Mouse (Mus musculus) adrenal gland, adult 18-20 months (tissue): ENCODE data around the gene Apon. TPM values are rescaled to one million over a fixed set of nuclear protein-coding genes. Genes with fewer than 3 reads are reported as not detected.
A peak's percentile ranks its signal among the peaks of the same experiment; 100 is the strongest.
"Not testable (repeated sequence)": the region's sequence is repeated elsewhere in the genome, so short reads cannot be mapped to it uniquely, and the experiment has no call there.

Source experiments
- DNase-seq, 2 experiments: peaks; one replicate each; pipeline ENCODE4 v3.0.0; 2021 to 2022; ENCODE audit warnings: low spot score in 2 of 2
- long read RNA-seq, 2 experiments: library from polyadenylated mRNA; stranded (forward); transcript quantifications; one replicate each; pipeline ENCODE4 v2.0.0; 2021
- total RNA-seq, 2 experiments: library from RNA; stranded (reverse); gene quantifications; 1 replicate in 1 of 2; 2 replicates in 1 of 2; pipeline ENCODE4 v1.2.3; 2021

Apon gene
- not detected for total RNA-seq
- long read RNA-seq, experiment 1 = 0 reads
- long read RNA-seq, experiment 2 = 0 reads

DNA sequence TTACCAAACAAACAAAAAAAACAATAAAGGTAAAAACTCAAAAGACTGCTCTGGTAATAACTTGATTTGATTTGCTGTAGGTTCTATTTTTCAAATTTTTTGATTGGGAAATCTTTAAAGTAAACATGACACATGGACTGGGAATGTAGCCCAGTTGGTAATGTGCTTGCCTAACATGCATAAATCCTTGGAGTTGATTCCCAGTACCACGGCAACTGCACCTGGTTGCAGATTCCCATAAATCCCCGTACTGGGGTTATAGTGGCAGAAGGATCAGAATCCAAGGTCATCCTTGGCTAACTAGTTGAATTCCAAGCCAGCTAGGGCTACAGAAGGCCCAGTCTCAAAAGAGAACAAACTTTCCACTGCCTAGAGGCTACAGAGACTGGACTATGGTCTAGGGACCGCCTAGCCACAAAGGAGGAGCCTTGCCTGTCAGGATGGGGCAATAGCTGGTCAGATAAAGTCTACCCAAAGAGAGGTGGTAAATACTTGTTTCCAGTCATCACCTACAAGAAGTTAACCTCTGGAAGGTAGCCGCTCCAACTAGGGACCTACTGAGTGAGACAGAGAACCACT lies at the start of gene Apon:
Gene Apon, plus strand, starts transcription at position 420 of the 579 bp plus-strand sequence.
- DNase-seq = no peak

DNA sequence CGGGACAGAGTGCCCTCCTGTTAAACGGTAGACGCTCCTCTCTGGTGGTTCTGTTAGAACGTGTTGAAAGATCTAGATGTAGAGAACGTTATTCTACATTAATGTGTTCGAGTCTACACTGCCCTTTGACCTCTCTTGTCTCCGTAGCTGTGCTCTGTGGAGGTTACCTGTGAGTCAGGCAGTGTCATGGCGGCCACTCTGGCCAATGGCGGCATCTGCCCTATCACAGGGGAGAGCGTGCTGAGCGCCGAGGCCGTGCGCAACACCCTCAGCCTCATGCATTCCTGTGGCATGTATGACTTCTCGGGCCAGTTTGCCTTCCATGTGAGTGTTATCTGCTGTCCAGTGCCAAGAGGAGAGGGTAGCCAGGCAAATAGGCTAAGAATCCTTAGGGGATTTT lies 49.0 kb upstream of the Apon start:
- no peak for DNase-seq

DNA sequence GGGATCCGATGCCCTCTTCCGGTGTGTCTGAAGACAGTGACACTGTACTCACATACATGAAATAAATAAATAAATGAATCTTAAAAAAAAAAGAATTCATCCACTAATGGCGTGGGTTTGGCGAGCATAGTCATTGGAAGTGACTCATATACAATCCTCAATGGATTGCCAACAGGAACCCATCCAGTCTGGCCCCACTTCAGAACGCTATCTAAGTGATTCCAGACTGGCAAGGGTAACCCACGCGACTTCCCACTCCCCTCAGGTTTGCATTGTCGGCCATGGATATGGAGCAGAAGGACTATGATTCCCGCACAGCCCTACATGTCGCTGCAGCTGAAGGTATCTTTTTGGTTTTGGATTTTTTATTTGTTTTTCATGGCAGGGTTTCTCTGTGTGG lies 45.6 kb upstream of the Apon start:
- DNase-seq = no peak

DNA sequence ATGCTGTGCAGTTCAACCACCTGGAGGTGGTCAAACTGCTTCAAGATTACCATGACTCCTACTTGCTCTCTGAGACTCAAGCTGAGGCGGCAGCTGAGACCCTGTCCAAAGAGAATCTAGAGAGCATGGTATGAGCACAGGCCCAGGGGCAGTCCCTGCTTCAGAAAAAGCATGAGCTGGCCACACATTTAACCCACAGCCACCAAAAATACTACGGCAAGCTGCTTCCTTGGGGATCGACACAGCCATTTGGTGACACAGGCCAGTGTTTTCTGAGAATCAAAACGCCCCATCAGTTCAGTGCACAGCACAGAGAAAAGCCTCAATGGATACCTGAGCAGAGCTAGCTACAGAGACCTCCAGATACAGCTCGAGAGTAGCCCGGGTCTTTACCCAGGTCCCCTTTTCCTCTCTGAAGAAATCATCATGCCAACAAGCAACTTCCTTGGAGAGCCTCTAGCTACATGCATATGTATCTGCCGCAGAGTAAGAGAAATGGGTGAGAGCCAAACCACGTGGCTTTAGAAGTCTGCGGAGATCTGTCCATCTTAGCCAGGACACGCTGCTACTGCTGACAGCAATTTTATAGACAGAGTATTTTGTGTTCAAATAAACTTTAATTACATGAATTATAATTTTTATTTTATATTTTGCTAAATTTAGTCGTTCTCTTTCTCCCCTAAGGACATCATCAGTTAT lies 44.4 kb upstream of the Apon start:
- DNase-seq = no peak

DNA sequence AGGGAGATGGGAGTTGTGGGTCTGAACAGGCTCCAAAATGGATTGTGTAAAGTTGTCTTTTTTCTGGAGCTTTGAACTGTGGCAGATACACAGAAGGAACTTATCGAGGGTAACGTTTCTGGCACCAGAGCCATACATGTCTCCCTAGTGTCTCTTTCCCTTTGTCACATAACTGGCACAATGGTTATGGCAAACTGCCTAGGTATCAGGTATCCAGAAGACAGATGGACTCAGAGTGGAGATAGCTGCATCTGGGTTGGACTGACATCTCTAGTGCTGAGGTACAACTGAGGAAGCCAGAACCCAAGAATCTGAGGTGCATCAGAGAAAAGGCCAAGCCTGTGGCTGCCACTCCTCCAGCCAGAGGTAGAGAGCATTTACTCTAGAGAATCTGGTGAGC lies 43.8 kb upstream of the Apon start:
- DNase-seq = no peak

DNA sequence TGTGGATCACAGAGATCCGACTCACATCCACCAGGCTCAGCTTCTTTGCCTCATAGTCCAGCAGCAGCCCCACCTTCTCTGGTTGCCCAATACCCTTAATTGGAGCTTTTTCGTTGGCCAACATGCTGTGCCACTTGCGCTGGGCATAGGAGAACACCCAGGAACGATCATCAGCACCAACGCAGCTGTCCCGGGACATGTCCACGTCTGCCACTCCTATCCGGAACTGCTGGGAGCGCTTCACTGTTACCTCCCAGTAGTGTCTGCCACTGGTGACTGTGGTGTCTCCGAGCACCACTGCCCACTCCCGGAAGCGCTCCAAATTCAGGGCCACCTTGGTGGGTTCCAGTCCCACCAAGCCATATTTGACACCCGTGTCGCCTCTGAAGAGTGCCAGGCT lies 42.9 kb upstream of the Apon start:
- DNase-seq = peak; percentile 27 to 34

DNA sequence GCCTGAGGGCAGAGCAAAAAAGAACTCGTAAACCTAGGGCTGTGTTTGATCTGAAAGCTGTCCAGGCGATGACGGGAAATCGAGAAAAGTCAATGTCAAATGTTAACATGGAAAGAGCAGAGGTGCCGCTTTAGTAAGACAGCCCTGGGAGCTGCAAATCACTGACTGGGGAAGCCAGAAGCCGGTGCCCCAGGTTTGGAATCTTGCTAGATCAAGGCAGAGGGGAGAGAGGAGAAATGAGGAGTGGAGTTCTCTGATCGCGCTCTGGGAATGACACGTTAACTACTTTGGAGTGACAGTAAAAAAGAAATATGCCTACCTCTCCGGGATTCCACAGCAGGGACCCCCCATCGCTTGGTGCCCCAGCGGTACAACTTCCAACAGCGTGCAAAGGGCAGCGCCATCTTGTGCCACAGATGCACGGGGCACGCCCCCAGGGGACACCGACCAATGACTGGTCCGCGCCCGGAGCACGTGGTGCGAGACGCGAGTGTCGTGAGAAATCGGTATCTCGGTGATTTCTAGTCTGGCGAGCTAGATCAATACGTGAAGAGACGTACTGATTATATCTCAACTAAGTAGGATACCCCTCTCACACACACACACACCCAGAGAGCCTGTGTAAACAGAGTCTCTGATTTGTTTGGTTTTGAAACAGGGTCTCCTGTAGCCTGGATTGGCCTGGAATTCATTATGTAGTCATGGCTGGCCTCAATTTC lies 42.3 kb upstream of the Apon start, which contains the start of gene Spryd4:
Gene Spryd4, minus strand, starts transcription at position 418 of the 719 bp plus-strand sequence.
- peak; percentile 87 to 89 for DNase-seq

DNA sequence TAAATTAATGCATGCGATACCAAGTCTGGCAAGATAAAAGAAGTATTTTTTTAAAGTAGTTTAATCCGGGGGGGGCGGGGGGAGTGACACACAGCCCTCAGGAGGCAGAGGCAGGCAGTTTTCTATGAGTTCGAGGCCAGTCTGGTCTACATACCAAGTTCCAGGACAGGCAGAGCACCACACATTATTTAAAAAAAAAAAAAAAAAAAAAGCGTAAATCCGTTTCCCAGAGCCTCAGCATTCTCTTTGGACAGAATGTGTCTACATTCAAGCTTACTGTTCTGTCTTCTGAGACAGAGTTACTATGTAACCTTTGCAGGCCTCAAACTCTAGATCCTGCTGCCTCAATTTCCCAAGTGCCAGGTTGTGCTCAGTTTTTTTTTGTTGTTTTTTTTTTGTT lies 41.7 kb upstream of the Apon start:
- DNase-seq = no peak

DNA sequence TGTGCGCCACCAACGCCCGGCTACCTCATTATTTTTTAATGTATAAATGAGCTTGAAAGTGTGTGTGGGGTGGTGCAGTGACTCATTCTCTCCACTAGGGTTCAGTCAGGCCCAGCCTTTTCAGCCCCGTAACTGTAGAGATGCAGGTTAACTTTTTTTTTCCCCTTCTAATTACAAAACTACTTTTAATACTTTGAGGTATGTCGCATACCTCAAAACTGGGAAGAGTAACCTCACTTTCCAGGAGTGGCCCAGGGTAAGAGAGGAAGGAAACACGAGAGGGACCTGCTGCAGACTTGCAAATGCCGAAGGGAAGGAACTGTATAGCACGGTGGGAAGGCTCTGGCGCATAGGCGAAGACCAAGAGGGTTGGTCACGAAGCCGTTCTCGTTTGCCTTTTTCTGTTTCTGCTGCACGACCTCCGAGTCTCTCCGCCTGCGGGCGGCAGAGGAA lies 41.0 kb upstream of the Apon start:
- DNase-seq = peak in 1 of 2 experiments; percentile 35

DNA sequence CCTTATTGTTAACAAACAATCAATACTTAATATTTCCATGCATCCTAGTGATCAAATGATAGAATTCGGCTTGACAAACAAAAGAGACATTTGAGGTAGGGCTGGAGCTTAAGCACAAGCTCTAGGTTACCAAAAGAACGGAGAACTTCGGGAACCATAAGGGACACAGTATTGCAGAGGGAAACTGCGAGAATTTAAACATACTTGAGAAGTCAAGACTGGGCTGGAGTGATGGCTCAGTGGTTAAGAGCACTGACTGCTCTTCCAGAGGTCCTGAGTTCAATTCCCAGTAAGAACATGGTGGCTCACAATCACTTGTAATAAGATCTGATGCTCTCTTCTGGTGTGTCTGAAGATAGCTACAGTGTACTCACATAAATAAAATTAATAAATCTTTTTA lies 39.8 kb upstream of the Apon start:
- not testable (repeated sequence) for DNase-seq

DNA sequence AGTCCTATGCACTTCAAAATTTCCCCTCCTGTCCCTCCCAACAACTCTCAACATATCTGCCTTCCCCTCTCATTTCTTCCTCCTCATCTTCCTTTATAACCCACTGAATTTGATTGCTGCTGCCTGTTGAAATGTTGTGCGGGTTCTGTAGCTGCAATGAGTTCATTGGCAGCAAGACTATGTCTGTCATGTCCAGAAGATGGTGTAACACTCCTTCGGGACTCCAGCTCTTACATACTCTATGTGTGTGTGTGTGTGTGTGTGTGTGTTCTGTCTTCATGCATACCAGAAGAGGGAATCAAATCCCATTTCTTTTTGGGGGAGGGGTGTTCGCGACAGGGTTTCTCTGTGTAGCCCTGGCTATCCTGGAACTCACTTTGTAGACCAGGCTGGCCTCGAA lies 38.9 kb upstream of the Apon start:
- DNase-seq = no peak

DNA sequence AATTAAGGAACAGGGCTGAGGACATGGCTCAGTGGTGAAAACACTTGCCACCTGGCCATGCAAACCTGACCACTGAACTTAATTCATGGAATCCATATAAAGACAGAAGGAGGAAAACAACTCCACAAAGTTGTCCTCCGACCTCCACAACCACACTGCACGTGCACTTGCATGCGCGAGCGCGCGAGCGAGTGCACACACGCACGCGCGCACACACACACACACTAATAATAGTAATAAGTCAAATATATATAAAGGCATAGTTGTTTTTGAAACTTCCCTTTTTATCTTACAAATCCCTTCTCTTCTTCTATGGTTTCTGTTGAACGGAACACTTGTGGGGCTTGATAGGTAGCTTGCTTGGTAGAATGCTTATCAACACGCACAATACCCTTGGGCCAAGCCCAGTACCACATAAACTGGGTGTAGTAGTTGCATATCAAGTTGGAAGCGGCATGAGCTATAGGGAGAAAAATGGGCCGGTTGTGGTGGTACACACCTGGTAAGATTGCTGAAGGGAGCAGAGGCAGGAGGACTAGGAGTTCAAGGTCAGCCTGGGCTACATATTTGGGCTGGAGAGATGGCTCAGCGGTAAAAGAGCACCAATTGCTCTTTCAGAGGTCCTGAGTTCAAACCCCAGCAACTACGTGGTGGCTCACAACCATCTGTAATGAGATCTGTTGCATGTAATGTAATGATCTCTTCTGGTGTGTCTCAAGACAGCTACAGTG lies 35.3 kb upstream of the Apon start:
- DNase-seq = no peak

DNA sequence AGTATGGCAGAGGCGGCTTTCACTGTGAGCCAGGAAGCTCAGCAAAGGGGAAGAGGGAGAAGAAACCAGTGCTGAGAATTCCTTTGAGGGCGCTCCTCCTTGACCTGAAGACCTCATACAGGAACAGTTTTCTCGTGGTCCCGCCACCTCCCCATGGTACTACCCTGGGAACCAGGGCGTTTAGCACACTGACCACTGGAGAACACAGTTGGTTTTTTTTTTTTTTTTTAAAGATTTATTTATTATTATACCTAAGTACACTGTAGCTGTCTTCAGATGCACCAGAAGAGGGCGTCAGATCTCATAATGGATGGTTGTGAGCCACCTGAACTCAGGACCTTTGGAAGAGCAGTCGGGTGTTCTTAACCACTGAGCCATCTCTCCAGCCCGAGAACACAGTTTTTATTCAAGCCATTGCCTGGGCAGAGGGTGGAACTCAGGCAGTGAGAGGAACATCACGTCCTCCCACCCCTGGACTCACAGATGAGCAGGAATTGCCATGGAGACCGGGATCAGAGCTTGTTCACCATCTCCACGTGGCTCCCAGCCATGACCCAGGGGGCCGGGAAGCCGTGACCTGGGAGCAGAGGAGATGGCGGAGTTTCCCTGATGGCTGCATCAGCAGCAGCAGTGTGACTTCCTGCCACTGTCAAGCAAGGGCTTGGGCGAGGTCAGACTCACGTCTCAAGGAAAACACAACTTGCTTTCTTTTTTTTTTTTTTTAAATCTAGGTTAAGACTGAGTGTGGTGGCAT lies 32.2 kb upstream of the Apon start:
- DNase-seq = no peak

DNA sequence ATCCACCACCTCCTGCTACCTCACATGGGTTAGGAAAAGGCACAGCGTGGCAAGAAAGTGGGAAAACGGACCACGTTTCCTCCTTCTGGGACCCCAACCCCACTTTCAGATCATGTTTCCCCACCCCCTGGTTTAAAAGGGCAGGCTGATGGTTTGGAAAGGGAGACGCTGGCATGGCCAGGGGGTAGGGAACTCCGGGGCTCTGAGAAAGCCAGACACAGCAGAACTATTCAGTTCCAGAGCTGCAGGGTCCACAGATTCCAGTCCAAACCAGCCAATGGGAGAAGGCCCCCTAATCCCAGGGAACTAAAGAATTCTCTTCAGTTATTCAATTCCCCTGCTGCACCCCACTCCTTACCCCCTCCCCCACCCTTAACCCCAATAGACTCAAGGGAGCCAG lies 28.8 kb upstream of the Apon start:
- DNase-seq = no peak

DNA sequence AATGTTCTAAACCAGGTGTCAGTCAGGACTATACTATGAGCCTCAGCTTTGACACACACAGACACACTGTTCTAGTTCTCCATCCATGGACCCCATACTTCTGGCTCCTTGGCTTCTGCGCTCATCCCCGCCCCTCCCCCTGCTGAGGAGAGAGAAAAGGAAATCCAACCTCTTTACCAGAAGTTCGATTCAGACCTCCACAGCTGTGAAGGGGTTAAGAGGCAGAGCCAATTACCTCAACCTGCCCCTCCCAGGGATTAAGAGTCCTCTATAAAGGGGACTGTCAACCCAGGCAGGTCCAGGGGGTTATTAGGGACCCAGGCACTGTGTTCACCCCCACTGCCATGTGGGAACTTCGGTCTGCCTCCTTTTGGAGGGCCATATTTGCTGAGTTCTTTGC lies 28.4 kb upstream of the Apon start, which contains the start of gene Mip:
Gene Mip, plus strand, starts transcription at position 301 of the 400 bp plus-strand sequence.
- no peak for DNase-seq

DNA sequence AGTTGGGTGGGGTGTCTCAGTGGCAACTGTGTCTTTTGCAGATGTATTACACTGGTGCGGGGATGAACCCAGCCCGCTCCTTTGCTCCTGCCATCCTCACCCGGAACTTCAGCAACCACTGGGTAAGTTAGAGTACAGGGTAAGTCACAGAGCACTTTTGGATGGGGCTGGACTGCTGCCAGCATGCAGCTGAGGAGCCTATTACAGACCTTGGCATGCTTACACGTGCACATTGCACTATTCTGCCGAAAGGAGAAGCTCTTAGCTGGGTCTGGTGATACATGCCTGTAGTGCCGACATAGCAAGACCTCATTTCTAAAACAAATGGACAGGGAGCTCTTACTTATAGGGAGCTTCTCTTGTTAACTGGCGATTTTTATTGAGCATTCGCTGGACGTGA lies 26.3 kb upstream of the Apon start:
- DNase-seq = no peak

DNA sequence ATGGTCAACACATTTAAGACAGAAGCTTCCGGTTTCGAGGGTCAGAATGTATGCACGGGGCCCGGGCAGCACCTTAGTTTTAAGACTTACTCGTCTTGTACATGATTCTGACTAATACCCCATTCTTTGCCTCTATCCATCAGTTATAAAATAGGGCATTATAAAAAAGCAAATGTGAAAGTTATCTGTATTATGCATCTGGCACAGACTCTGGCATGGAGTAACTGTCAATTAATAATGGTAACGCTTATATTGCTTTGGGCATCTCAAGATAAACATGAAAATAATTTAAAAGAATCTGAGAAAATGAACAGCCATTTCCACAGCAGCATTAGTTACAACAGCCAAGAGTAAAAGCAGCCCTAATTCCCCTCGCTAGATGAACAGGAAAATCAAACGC lies 25.9 kb upstream of the Apon start:
- DNase-seq = no peak

DNA sequence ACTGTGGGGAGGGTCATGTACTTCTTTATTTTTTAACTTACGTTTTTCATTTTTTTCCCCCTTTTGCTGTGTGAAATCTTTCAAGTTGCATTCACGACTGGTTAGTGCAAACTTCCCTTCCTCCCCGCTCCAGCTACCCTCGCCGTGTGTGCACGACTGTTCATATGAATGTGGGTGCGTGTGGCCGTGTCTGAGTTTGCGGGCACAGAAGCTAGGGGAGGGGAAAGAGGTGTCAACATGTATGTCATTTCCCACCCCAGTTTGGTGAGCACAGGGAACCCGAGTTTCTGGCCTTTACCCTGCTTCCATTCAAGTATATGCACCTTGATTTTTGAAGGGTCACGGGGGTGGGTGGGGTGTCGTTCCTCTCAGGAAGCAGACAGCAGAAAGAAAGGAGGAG lies 23.3 kb upstream of the Apon start:
- DNase-seq = no peak

DNA sequence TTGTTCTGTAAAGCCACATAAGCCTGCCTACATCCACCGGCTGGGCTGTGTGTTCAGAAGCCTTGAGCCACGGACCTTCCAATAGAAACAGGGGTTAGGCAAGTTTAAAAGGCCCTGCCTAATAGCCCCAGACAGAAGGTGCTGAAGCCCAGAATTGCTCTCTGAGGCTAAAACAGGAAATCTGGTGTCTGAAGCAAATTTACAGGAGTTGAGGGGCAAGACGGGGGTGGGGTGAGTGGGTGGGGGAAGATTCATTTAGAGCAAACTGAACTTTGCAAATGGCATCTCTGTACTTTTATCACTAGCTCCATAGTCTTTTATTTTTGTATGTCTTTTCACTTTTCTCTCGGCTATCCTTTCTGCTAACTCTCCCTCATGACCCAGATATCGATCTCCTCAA lies 22.8 kb upstream of the Apon start:
- no peak for DNase-seq

DNA sequence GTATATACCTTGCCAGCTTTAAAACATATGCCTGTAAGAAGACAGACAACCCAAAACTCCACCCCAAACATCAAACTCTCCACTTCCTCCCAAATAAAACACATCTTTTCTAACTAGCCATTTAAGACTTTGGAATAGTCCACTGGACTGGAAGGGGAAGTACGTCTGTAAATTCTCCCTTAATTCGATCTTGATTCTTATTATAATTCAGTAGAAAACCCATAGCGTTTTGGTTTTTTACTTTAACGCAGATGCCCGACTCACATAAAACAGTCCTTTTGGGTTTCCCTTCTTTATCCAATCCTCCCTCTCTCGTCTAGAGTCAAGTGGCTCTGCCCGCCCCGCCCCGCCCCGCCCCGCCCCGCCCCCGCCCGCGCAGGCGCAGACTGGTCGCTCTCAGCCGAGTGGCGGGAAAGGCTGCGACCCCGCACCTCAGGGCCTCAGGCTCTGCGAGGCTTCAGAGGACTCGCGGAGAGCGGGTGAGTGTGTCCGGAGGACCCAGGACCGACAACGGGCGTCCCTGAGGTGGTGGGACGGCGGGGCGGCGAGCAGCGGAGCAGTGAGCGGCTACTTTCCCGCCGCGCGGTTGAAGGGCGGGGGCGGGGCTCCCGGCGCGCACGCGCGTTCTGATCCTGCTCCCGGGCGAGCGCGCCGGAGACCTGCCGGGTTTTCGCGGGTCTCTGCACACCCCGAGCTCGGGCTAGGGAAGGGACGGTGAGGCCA lies 22.0 kb upstream of the Apon start, which contains the start of gene Timeless:
Gene Timeless, plus strand, starts transcription at position 369 of the 723 bp plus-strand sequence.
- DNase-seq = peak; percentile 91 to 92
